In the genomic region with DNA sequence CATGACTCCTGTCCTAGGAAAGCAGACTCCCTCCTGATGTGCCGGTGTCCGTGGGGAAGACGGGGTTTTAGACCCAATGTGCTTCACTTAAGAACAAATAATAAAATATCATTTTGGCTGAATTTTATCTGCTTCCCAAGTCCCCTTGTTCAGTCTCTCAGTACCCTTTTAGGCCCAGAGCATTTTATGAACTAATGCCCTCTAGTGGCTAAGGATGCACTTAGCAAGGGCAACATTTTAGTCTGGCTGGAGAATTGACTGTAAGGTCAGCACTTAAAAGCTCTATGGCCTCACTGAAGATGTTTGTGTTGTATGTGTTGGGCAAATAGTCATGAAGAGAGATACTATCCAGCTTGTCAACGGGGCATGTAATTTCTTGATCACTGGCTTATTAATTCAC, we compare ENCODE assay signal across 8 mouse cellular contexts.
DNase-seq lines count a peak whose midpoint lies in the region; ATAC-seq and TF ChIP-seq lines count a peak whose summit lies in the region.

No protein-coding gene starts in this region.

- peak; percentile 48; the same call in 1 of the 2 replicates for ATAC-seq in forebrain, embryonic 15.5 days (replicated peaks)
- ATAC-seq in forebrain, embryonic 16.5 days = no peak
- ATAC-seq in lung, embryonic 14.5 days (ENCODE audit: insufficient read depth) = no peak

- peak; percentile 64 for DNase-seq in lung, embryonic 14.5 days
- DNase-seq in lung, adult 18-20 months = no peak
- peak; percentile 62 for DNase-seq in embryo, embryonic 11 days
- DNase-seq in retina, postnatal 1 day = peak; percentile 63
- DNase-seq in ovary, adult 18-20 months (ENCODE audit: low spot score) = no peak
- DNase-seq in adrenal gland, adult 18-20 months (ENCODE audit: low spot score in 2 of 2) = no peak

- H3K9ac ChIP-seq in forebrain, embryonic 15.5 days (replicated peaks) = no peak overlapping the region
- H3K9ac ChIP-seq in forebrain, embryonic 16.5 days (replicated peaks; ENCODE audit: low read depth, low read length) = no peak overlapping the region
- no peak overlapping the region for H3K9ac ChIP-seq in lung, embryonic 14.5 days

- no peaks in the 10 kb centered on the region for H3K4me1 ChIP-seq in forebrain, embryonic 15.5 days
- no peaks in the 10 kb centered on the region for H3K4me1 ChIP-seq in forebrain, embryonic 16.5 days (replicated peaks; ENCODE audit: control insufficient read depth, insufficient read depth, low read length)
- no peaks in the 10 kb centered on the region for H3K4me1 ChIP-seq in lung, embryonic 14.5 days (ENCODE audit: insufficient read depth)

- WGBS in forebrain, embryonic 15.5 days = 65% methylated on average over 4 of the region's 4 CpGs
- 61% methylated on average over 4 of the region's 4 CpGs for WGBS in forebrain, embryonic 16.5 days
- WGBS in lung, embryonic 14.5 days = 67% methylated on average over 4 of the region's 4 CpGs

- peak; percentile 63 for TF ChIP-seq CTCF in lung, embryonic 14.5 days (IDR thresholded peaks at IDR 0.05; ENCODE audit: low read depth)

- no peak overlapping the region for H3K27ac ChIP-seq in forebrain, embryonic 15.5 days (replicated peaks)
- H3K27ac ChIP-seq in forebrain, embryonic 16.5 days (ENCODE audit: low read length) = no peak overlapping the region
- no peak overlapping the region for H3K27ac ChIP-seq in lung, embryonic 14.5 days (ENCODE audit: low read depth)

- no peaks in the 10 kb centered on the region for H3K27me3 ChIP-seq in forebrain, embryonic 15.5 days
- H3K27me3 ChIP-seq in forebrain, embryonic 16.5 days (replicated peaks; ENCODE audit: control insufficient read depth, insufficient read depth, low read length) = no peaks in the 10 kb centered on the region
- no peaks in the 10 kb centered on the region for H3K27me3 ChIP-seq in lung, embryonic 14.5 days (ENCODE audit: insufficient read depth, low read length)

- H3K36me3 ChIP-seq in forebrain, embryonic 15.5 days = no peaks in the 10 kb centered on the region
- H3K36me3 ChIP-seq in forebrain, embryonic 16.5 days (ENCODE audit: control insufficient read depth, insufficient read depth) = no peaks in the 10 kb centered on the region
- no peaks in the 10 kb centered on the region for H3K36me3 ChIP-seq in lung, embryonic 14.5 days (ENCODE audit: insufficient read depth)

- H3K9me3 ChIP-seq in forebrain, embryonic 15.5 days = no peaks in the 10 kb centered on the region
- no peaks in the 10 kb centered on the region for H3K9me3 ChIP-seq in forebrain, embryonic 16.5 days (ENCODE audit: control insufficient read depth, low read length)
- no peaks in the 10 kb centered on the region for H3K9me3 ChIP-seq in lung, embryonic 14.5 days (ENCODE audit: low read depth, low read length)

- no peak overlapping the region for H3K4me3 ChIP-seq in forebrain, embryonic 15.5 days
- H3K4me3 ChIP-seq in forebrain, embryonic 16.5 days (replicated peaks; ENCODE audit: low read length) = no peak overlapping the region
- H3K4me3 ChIP-seq in lung, embryonic 14.5 days (ENCODE audit: low read depth, low read length) = no peak overlapping the region

- H3K4me2 ChIP-seq in forebrain, embryonic 15.5 days (replicated peaks) = no peak overlapping the region
- H3K4me2 ChIP-seq in forebrain, embryonic 16.5 days (ENCODE audit: low read length) = no peak overlapping the region
- no peak overlapping the region for H3K4me2 ChIP-seq in lung, embryonic 14.5 days

Comparison
In these comparisons a context has a peak if more than half of its experiments do, and no peak if none do; other contexts are left out.
1. DNase-seq: peak in lung, embryonic 14.5 days (single experiment), embryo, embryonic 11 days (single experiment) and retina, postnatal 1 day (single experiment); none in lung, adult 18-20 months (0 of 2), ovary, adult 18-20 months (single experiment) and adrenal gland, adult 18-20 months (0 of 2).